ENCODE assay signal across 8 mouse cellular contexts in genomic region chr10:9813926-9814325, GRCm38 (mm10).
DNase-seq lines count a peak whose midpoint lies in the region; ATAC-seq and TF ChIP-seq lines count a peak whose summit lies in the region.

No protein-coding gene starts in this region.

- TF ChIP-seq POLR2A in cerebellum, adult 2 months (IDR thresholded peaks at IDR 0.05; ENCODE audit: borderline replicate concordance, insufficient read depth, low read length), result no peak

- 79% methylated on average over 4 of the region's 4 CpGs for WGBS in liver, embryonic 14.5 days (ENCODE audit: insufficient replicate concordance)
- WGBS in cerebellum, adult 2 months, result 34% methylated on average over 4 of the region's 4 CpGs
- 78% methylated on average over 4 of the region's 4 CpGs for WGBS in hindbrain, embryonic 13.5 days
- WGBS in neural tube, embryonic 15.5 days, result 75% methylated on average over 4 of the region's 4 CpGs

- H3K36me3 ChIP-seq in liver, embryonic 14.5 days (replicated peaks; ENCODE audit: control insufficient read depth, insufficient read depth, low read depth), result no peaks in the 10 kb centered on the region
- peaks cover 6% of the 10 kb centered on the region for H3K36me3 ChIP-seq in hindbrain, embryonic 13.5 days
- 0 out of 2 replicates have a peak, but pooled peaks cover 8% of the 10 kb centered on the region for H3K36me3 ChIP-seq in neural tube, embryonic 15.5 days

- ATAC-seq in liver, embryonic 14.5 days (ENCODE audit: insufficient read depth), result no peak
- ATAC-seq in hindbrain, embryonic 13.5 days (ENCODE audit: low FRiP score), result peak; percentile 85
- ATAC-seq in neural tube, embryonic 15.5 days (ENCODE audit: low FRiP score), result peak; percentile 87

- no peak for DNase-seq in liver, embryonic 14.5 days (ENCODE audit: low read depth in 3 of 3, low spot score in 3 of 3)
- DNase-seq in liver, result no peak
- peak in 1 of 2 experiments; percentile 58 for DNase-seq in cerebellum, adult 2 months
- DNase-seq in spleen, postnatal 36 days (ENCODE audit: low spot score in 2 of 2), result no peak
- no peak for DNase-seq in spleen, postnatal 4 days (ENCODE audit: low spot score in 2 of 2)
- DNase-seq in lung, postnatal 4 days, result no peak

- H3K9ac ChIP-seq in liver, embryonic 14.5 days (replicated peaks), result no peak overlapping the region
- H3K9ac ChIP-seq in hindbrain, embryonic 13.5 days, result no peak overlapping the region
- no peak overlapping the region for H3K9ac ChIP-seq in neural tube, embryonic 15.5 days (replicated peaks)

- peak; percentile 22; the same call in 1 of the 2 replicates for TF ChIP-seq CTCF in liver, embryonic 14.5 days (IDR thresholded peaks at IDR 0.05; ENCODE audit: low read depth)
- TF ChIP-seq CTCF in cerebellum, adult 2 months (IDR thresholded peaks at IDR 0.05; ENCODE audit: borderline replicate concordance, insufficient read depth, low read depth, low read length), result peak; percentile 68; the same call in 1 of the 2 replicates

- no peak overlapping the region for H3K27ac ChIP-seq in liver, embryonic 14.5 days
- no peak overlapping the region for H3K27ac ChIP-seq in cerebellum, adult 2 months (ENCODE audit: insufficient read depth, low read length)
- H3K27ac ChIP-seq in hindbrain, embryonic 13.5 days, result no peak overlapping the region
- no peak overlapping the region for H3K27ac ChIP-seq in neural tube, embryonic 15.5 days (replicated peaks)

- no peaks in the 10 kb centered on the region for H3K9me3 ChIP-seq in liver, embryonic 14.5 days (ENCODE audit: control insufficient read depth, low read length)
- no peaks in the 10 kb centered on the region for H3K9me3 ChIP-seq in hindbrain, embryonic 13.5 days
- no peaks in the 10 kb centered on the region for H3K9me3 ChIP-seq in neural tube, embryonic 15.5 days (replicated peaks)

- H3K27me3 ChIP-seq in liver, embryonic 14.5 days (ENCODE audit: control insufficient read depth, insufficient read depth, low read length), result no peaks in the 10 kb centered on the region
- H3K27me3 ChIP-seq in cerebellum, adult 2 months (ENCODE audit: control insufficient read depth, insufficient read depth, low read length), result no peaks in the 10 kb centered on the region
- no peaks in the 10 kb centered on the region for H3K27me3 ChIP-seq in hindbrain, embryonic 13.5 days
- H3K27me3 ChIP-seq in neural tube, embryonic 15.5 days (replicated peaks), result no peaks in the 10 kb centered on the region

- TF ChIP-seq EP300 in liver, embryonic 14.5 days (IDR thresholded peaks at IDR 0.05; ENCODE audit: low read depth), result no peak

- H3K4me3 ChIP-seq in liver, embryonic 14.5 days (ENCODE audit: insufficient read depth in 1 of 2, low read depth in 2 of 2, low read length in 2 of 2), result no peak overlapping the region
- no peak overlapping the region for H3K4me3 ChIP-seq in cerebellum, adult 2 months (replicated peaks; ENCODE audit: insufficient read depth, low read depth, low read length)
- H3K4me3 ChIP-seq in hindbrain, embryonic 13.5 days, result no peak overlapping the region
- H3K4me3 ChIP-seq in neural tube, embryonic 15.5 days (replicated peaks), result no peak overlapping the region

- no peaks in the 10 kb centered on the region for H3K4me1 ChIP-seq in liver, embryonic 14.5 days (replicated peaks; ENCODE audit: control insufficient read depth in 2 of 2, insufficient read depth in 2 of 2, low read length in 1 of 2)
- H3K4me1 ChIP-seq in cerebellum, adult 2 months (ENCODE audit: control insufficient read depth, insufficient read depth, low read length), result no peaks in the 10 kb centered on the region
- no peaks in the 10 kb centered on the region for H3K4me1 ChIP-seq in hindbrain, embryonic 13.5 days (replicated peaks)
- no peaks in the 10 kb centered on the region for H3K4me1 ChIP-seq in neural tube, embryonic 15.5 days

- H3K4me2 ChIP-seq in liver, embryonic 14.5 days (ENCODE audit: low read depth), result no peak overlapping the region
- no peak overlapping the region for H3K4me2 ChIP-seq in hindbrain, embryonic 13.5 days
- H3K4me2 ChIP-seq in neural tube, embryonic 15.5 days, result no peak overlapping the region
